Mouse (Mus musculus): ENCODE results near the gene Rpl18. TPM values are rescaled to one million over a fixed set of nuclear protein-coding genes. Genes with fewer than 3 reads are reported as not detected.
A peak's percentile ranks its signal among the peaks of the same experiment; 100 is the strongest.

Rpl18 gene
- total RNA-seq, 2 experiments from 2014 or later: 787 to 798 TPM

GRCm38 (mm10) chr7:45700301-45701015, 14.8 kb upstream of the Rpl18 start:
- DNase-seq: peak; percentile 79

- peak; percentile 57 for DNase-seq
Measured at GRCm38 (mm10) chr7:45701072-45701471, 14.2 kb upstream of the Rpl18 start.

- no peak for DNase-seq
Measured at GRCm38 (mm10) chr7:45701607-45702006, 13.7 kb upstream of the Rpl18 start.

- no peak for DNase-seq
Measured at GRCm38 (mm10) chr7:45702316-45702715, 12.9 kb upstream of the Rpl18 start.

GRCm38 (mm10) chr7:45702809-45703520, 12.3 kb upstream of the Rpl18 start:
- no peak for DNase-seq

GRCm38 (mm10) chr7:45703521-45704033, 11.7 kb upstream of the Rpl18 start:
- no peak for DNase-seq

- DNase-seq: peak; percentile 67
Measured at GRCm38 (mm10) chr7:45704046-45704559, 11.2 kb upstream of the Rpl18 start.

- peak; percentile 99 for DNase-seq
Measured at GRCm38 (mm10) chr7:45704730-45705442, 10.4 kb upstream of the Rpl18 start, which contains the start of gene Dbp. Gene Dbp, plus strand, starts transcription at chr7:45705088.

GRCm38 (mm10) chr7:45705443-45705864, 9.8 kb upstream of the Rpl18 start:
- peak; percentile 47 for DNase-seq

- DNase-seq: peak; percentile 84
Measured at GRCm38 (mm10) chr7:45705873-45706281, 9.4 kb upstream of the Rpl18 start.

GRCm38 (mm10) chr7:45706721-45707241, 8.5 kb upstream of the Rpl18 start:
- DNase-seq: peak; percentile 93

- DNase-seq: peak; percentile 97
Measured at GRCm38 (mm10) chr7:45707375-45707967, 7.8 kb upstream of the Rpl18 start.

- DNase-seq: peak; percentile 40
Measured at GRCm38 (mm10) chr7:45708221-45708761, 7.0 kb upstream of the Rpl18 start.

GRCm38 (mm10) chr7:45709036-45709435, 6.2 kb upstream of the Rpl18 start:
- peak; percentile 17 for DNase-seq

GRCm38 (mm10) chr7:45709677-45710355, 5.4 kb upstream of the Rpl18 start:
- DNase-seq: no peak

- DNase-seq: no peak
Measured at GRCm38 (mm10) chr7:45710477-45711191, 4.6 kb upstream of the Rpl18 start.

GRCm38 (mm10) chr7:45711316-45712021, 3.8 kb upstream of the Rpl18 start:
- no peak for DNase-seq

GRCm38 (mm10) chr7:45712022-45712757, 3.1 kb upstream of the Rpl18 start:
- DNase-seq: peak; percentile 28

- no peak for DNase-seq
Measured at GRCm38 (mm10) chr7:45713396-45713795, 1.9 kb upstream of the Rpl18 start.

Measured in heart, postnatal 4 days (tissue).